Mouse (Mus musculus) testis, adult 2 months (tissue): Measurements from ENCODE around the gene Fam43b.

Experiments
- CTCF ChIP-seq: fragments of 200-500 bp; IDR thresholded peaks from 2 replicates; pipeline ENCODE4 v1.5.1; 2012; ENCODE audit warnings: low read depth, mild to moderate bottlenecking, inconsistent platforms, low read length, moderate library complexity; ENCODE audit not compliant: control insufficient read depth, insufficient read depth, insufficient replicate concordance
- POLR2A ChIP-seq: fragments of 200-500 bp; IDR thresholded peaks from 2 replicates; pipeline ENCODE4 v1.6.1; 2012; ENCODE audit warnings: low read depth, mild to moderate bottlenecking, inconsistent platforms, low read length, moderate library complexity; ENCODE audit not compliant: control insufficient read depth

DNA sequence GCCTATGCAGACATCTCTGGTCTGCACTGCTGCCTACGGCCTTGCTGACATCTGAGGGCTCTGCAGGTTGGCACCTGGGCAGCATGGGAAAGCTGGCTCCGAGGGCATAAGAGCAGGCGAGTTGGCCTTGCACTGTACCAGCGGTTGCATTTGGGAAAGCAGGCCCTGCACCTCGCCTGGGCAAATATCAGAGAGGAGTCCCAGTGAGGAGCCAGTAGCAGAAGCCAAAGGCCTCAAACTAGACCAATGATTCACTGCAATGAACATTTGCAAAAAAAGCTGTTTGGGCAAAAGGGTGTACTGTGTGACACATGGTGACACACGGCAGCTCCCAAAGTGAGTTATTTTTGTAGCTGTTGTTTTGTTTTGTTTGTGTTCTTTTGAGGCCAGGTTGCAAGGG lies 28.7 kb upstream of the Fam43b start:
- TF ChIP-seq CTCF, result no peak
- no peak for TF ChIP-seq POLR2A
